Mouse (Mus musculus) hindbrain, embryonic 13.5 days (tissue): ENCODE results near the gene Dnajc1. TPM values are rescaled to one million over a fixed set of nuclear protein-coding genes. Genes with fewer than 3 reads are reported as not detected.

ENCODE experiments used
- ATAC-seq: fragments of 200-750 bp; cut with Nextera tagmentation; 2 replicates; pipeline ENCODE4 v1.8.0; 2017; ENCODE audit warnings: moderate TSS enrichment; ENCODE audit not compliant: low FRiP score
- H3K27ac ChIP-seq: fragments of 300-500 bp; sonication (generic); 2 replicates; pipeline ENCODE4 v1.5.1; 2015; ENCODE audit warnings: inconsistent platforms, mild to moderate bottlenecking, moderate library complexity
- H3K27me3 ChIP-seq: fragments of 300-500 bp; sonication (generic); 2 replicates; pipeline ENCODE4 v1.6.1; 2015; ENCODE audit warnings: mild to moderate bottlenecking, inconsistent platforms
- H3K36me3 ChIP-seq: fragments of 300-500 bp; sonication (generic); 2 replicates; pipeline ENCODE4 v1.6.1; 2015; ENCODE audit warnings: mild to moderate bottlenecking, inconsistent platforms
- H3K4me1 ChIP-seq: fragments of 300-500 bp; sonication (generic); replicated peaks from 2 replicates; pipeline ENCODE4 v1.6.1; 2015; ENCODE audit warnings: inconsistent platforms
- H3K4me2 ChIP-seq: fragments of 300-500 bp; sonication (generic); 2 replicates; pipeline ENCODE4 v1.6.1; 2015; ENCODE audit warnings: inconsistent platforms, mild to moderate bottlenecking, moderate library complexity
- H3K4me3 ChIP-seq: fragments of 300-500 bp; sonication (generic); 2 replicates; pipeline ENCODE4 v1.5.1; 2015; ENCODE audit warnings: mild to moderate bottlenecking, inconsistent platforms
- H3K9ac ChIP-seq: fragments of 300-500 bp; sonication (generic); 2 replicates; pipeline ENCODE4 v1.6.1; 2015; ENCODE audit warnings: mild to moderate bottlenecking, inconsistent platforms
- H3K9me3 ChIP-seq: fragments of 300-500 bp; sonication (generic); 2 replicates; pipeline ENCODE4 v1.6.1; 2016; ENCODE audit warnings: inconsistent platforms
- WGBS: fragments of 180-500 bp; shearing (Covaris S2); methylation state at CpG from one replicate; pipeline ENCODE4 v1.1.7; 2015; 5-methylcytosine and 5-hydroxymethylcytosine counted together
- polyA plus RNA-seq: library from polyadenylated mRNA; unstranded; fragments of >200 nt; fragmentation: Nextera tagmentation; extraction: Ambion mirVana; gene quantifications from 2 replicates; pipeline ENCODE4 v1.2.1, GENCODE M21; 2015

Gene Dnajc1
- polyA plus RNA-seq, 1 experiment from 2014 or later = 22.3 TPM

GRCm38 (mm10) chr2:18209211-18209823 is 183.3 kb downstream of the Dnajc1 start:
- Histone ChIP-seq H3K9ac (no peak overlapping the region), H3K27ac (no peak overlapping the region), H3K27me3 (no peaks in the 10 kb centered on the region), H3K4me1 (peaks cover 12% of the 10 kb centered on the region), H3K4me2 (no peak overlapping the region), H3K4me3 (no peak overlapping the region), H3K9me3 (no peaks in the 10 kb centered on the region), H3K36me3 (peaks cover 74% of the 10 kb centered on the region)
- 87% methylated on average over 7 of the region's 7 CpGs for WGBS
- no peak for ATAC-seq

DNA sequence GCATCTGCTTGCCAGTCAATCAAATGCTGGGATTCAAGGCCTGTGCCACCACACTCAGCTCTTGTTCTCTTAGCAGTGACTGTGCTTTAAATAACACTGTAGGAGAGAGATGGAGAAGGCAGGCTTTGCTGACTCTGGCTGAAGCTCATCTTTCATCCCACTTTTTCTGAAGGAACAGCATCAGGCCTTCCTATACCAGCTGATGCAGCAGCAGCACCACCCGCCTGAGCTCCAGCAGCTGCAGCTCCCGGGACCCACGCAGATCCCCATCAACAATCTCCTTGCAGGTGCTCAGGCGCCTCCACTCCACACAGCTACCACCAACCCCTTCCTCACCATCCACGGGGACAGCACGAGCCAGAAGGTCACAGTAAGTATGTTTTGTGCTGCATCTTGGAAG is 184.1 kb downstream of the Dnajc1 start:
- ATAC-seq = no peak; the same call in 1 of the 2 replicates
- Histone ChIP-seq H3K27ac (0 out of 2 replicates have a peak overlapping the region, but pooled peaks have one; percentile 46), H3K4me1 (peaks cover 12% of the 10 kb centered on the region), H3K4me2 (no peak overlapping the region), H3K9ac (no peak overlapping the region), H3K36me3 (peaks cover 73% of the 10 kb centered on the region), H3K9me3 (no peaks in the 10 kb centered on the region), H3K4me3 (no peak overlapping the region), H3K27me3 (no peaks in the 10 kb centered on the region)
- 88% methylated on average over 6 of the region's 6 CpGs for WGBS

DNA sequence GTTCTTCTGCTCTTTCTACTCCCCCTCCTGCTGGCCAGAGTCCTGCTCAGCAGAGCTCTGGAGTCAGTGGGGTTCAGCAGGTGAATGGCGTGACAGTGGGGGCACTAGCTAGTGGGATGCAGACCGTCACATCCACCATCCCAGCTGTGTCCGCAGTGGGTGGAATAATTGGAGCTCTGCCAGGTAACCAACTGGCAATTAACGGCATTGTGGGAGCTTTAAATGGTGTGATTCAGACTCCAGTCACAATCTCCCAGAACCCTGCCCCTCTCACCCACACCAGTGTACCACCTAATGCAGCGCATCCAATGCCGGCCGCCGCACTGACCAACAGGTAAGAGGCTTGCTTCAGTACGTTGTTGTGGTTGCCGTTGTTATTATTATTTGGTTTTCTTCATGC is 185.8 kb downstream of the Dnajc1 start:
- peak; percentile 62; the same call in 1 of the 2 replicates for ATAC-seq
- H3K9ac ChIP-seq = no peak overlapping the region
- WGBS = 63% methylated on average over 10 of the region's 10 CpGs
- H3K4me1 ChIP-seq = peaks cover 12% of the 10 kb centered on the region
- H3K36me3 ChIP-seq = peaks cover 67% of the 10 kb centered on the region
- no peaks in the 10 kb centered on the region for H3K27me3 ChIP-seq
- H3K27ac ChIP-seq = peak overlapping the region; percentile 44; the same call in 1 of the 2 replicates
- H3K4me3 ChIP-seq = no peak overlapping the region
- H3K9me3 ChIP-seq = no peaks in the 10 kb centered on the region
- no peak overlapping the region for H3K4me2 ChIP-seq

DNA sequence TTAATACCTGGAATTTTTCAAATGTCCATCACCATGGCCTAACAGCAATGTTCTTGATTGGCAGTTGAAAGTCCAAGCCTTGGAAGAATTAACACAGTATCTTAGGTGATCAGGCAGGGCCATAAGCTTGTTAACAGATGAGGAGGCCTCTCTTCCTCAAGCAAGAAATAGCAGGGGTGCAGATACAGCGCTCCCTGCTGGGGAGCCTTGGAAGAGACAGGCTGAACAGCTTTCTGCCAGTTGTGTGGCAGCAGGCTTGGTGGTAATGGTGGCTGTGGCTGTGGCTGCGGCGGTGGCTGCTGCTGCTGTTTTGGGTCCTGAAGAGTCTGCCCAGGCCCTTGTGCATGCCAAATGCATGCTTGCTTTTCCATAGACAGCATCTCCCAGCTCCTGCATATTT is 187.5 kb downstream of the Dnajc1 start:
- Histone ChIP-seq H3K27me3 (no peaks in the 10 kb centered on the region), H3K4me3 (no peak overlapping the region), H3K9me3 (no peaks in the 10 kb centered on the region), H3K9ac (no peak overlapping the region), H3K27ac (no peak overlapping the region), H3K36me3 (peaks cover 58% of the 10 kb centered on the region), H3K4me2 (no peak overlapping the region), H3K4me1 (peaks cover 12% of the 10 kb centered on the region)
- 76% methylated on average over 3 of the region's 3 CpGs for WGBS
- ATAC-seq = no peak

DNA sequence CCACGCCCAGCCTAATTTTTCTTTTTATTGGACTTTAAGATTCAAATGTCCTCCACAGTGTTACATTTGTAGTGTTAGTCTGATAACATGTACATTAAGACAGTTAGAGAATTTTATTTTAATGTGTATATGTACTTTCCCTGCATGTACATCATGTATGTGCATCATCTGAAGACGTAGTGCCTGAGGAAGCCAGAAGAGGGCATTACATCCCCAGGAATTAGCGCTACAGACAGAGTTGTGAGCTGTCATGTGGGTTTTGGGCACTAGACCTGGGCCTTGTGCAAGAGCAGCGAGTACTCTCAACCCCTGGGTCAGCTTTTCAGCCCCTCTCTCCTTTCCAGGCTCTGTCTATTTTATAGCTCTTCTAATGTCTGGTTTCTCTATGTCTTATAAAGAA is 189.7 kb downstream of the Dnajc1 start:
- no peaks in the 10 kb centered on the region for H3K27me3 ChIP-seq
- no peaks in the 10 kb centered on the region for H3K9me3 ChIP-seq
- no peak for ATAC-seq
- H3K27ac ChIP-seq = no peak overlapping the region
- no peak overlapping the region for H3K4me3 ChIP-seq
- no peak overlapping the region for H3K9ac ChIP-seq
- peaks cover 57% of the 10 kb centered on the region for H3K36me3 ChIP-seq
- H3K4me1 ChIP-seq = peaks cover 9% of the 10 kb centered on the region
- H3K4me2 ChIP-seq = no peak overlapping the region
- WGBS = 94% methylated on average over 4 of the region's 4 CpGs

DNA sequence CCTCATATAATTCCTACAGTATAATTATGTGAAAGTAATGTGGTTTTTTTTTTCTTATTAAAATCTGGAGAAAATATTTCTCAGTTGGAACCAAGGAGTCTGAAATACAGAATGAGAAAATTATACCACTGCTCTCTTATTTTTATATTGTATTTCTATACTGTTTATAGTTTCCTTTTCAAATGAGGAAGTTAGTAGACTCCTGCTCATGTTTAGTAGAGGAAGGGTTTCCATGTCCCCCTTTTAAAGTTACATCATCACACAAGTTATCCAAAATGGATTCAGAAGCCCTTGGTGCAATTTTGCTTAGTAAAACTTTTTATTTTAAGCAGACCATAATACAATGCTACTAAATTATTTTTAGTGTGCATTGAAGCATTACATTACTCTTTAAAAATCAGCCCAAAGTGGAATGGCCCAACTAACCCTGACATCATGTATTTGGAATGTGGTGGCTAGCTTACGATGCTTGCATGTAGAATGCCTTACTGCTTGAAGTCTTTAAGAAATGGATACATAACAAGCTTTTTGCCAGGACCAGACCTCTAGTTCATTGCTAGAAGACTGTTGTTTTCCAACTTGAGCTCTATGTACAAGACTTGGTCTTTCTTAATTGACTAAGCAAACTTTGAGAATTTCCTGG is 190.7 kb downstream of the Dnajc1 start:
- Histone ChIP-seq H3K27me3 (no peaks in the 10 kb centered on the region), H3K4me1 (peaks cover 4% of the 10 kb centered on the region), H3K9me3 (no peaks in the 10 kb centered on the region), H3K9ac (no peak overlapping the region), H3K4me3 (no peak overlapping the region), H3K36me3 (peaks cover 57% of the 10 kb centered on the region), H3K4me2 (no peak overlapping the region), H3K27ac (no peak overlapping the region)
- no peak for ATAC-seq
- WGBS = 97% methylated on average over 1 of the region's 1 CpGs

GRCm38 (mm10) chr2:18195691-18196396 is 196.8 kb downstream of the Dnajc1 start:
- no peaks in the 10 kb centered on the region for H3K9me3 ChIP-seq
- H3K27ac ChIP-seq = no peak overlapping the region
- H3K9ac ChIP-seq = no peak overlapping the region
- H3K4me3 ChIP-seq = no peak overlapping the region
- no peak overlapping the region for H3K4me2 ChIP-seq
- no peak for ATAC-seq
- H3K36me3 ChIP-seq = peaks cover 31% of the 10 kb centered on the region
- no peaks in the 10 kb centered on the region for H3K4me1 ChIP-seq
- 72% methylated on average over 3 of the region's 3 CpGs for WGBS
- no peaks in the 10 kb centered on the region for H3K27me3 ChIP-seq

- no peak for ATAC-seq
- WGBS = 83% methylated on average over 4 of the region's 4 CpGs
- Histone ChIP-seq H3K9me3 (no peaks in the 10 kb centered on the region), H3K27me3 (no peaks in the 10 kb centered on the region), H3K36me3 (peaks cover 33% of the 10 kb centered on the region), H3K4me3 (no peak overlapping the region), H3K4me2 (no peak overlapping the region), H3K4me1 (no peaks in the 10 kb centered on the region), H3K27ac (no peak overlapping the region), H3K9ac (no peak overlapping the region)
Measured at GRCm38 (mm10) chr2:18195285-18195684, 197.3 kb downstream of the Dnajc1 start.

GRCm38 (mm10) chr2:18188367-18188766 is 204.3 kb downstream of the Dnajc1 start:
- H3K4me1 ChIP-seq = no peaks in the 10 kb centered on the region
- no peaks in the 10 kb centered on the region for H3K9me3 ChIP-seq
- no peak overlapping the region for H3K4me3 ChIP-seq
- 95% methylated on average over 2 of the region's 2 CpGs for WGBS
- peaks cover 52% of the 10 kb centered on the region for H3K36me3 ChIP-seq
- ATAC-seq = no peak
- no peak overlapping the region for H3K27ac ChIP-seq
- no peak overlapping the region for H3K4me2 ChIP-seq
- H3K9ac ChIP-seq = no peak overlapping the region
- no peaks in the 10 kb centered on the region for H3K27me3 ChIP-seq

GRCm38 (mm10) chr2:18183079-18183478 is 209.6 kb downstream of the Dnajc1 start:
- Histone ChIP-seq H3K4me3 (no peak overlapping the region), H3K4me1 (no peaks in the 10 kb centered on the region), H3K27ac (no peak overlapping the region), H3K27me3 (no peaks in the 10 kb centered on the region), H3K4me2 (no peak overlapping the region), H3K36me3 (peaks cover 36% of the 10 kb centered on the region), H3K9me3 (no peaks in the 10 kb centered on the region), H3K9ac (no peak overlapping the region)
- no peak for ATAC-seq

DNA sequence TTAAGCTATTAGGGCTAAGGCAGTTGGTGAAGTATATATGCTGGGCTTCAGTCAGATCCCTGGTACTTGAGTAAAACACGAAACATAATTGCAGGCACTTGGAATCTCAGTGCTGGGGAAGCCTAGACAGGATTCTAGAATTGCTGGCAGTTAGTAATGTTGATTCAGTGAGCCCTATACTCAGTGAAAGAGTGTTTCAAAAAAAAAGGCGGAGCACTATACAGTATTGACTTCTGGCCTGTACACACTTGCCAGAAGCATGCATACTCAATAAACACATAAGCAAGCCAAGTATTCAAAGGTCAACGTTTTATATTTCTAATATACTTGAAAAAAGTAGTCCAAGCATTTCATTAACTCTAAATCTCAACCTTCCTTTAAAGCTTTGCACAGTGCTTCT is 211.0 kb downstream of the Dnajc1 start:
- ATAC-seq = no peak
- H3K4me1 ChIP-seq = no peaks in the 10 kb centered on the region
- H3K4me2 ChIP-seq = no peak overlapping the region
- H3K36me3 ChIP-seq = peaks cover 35% of the 10 kb centered on the region
- H3K4me3 ChIP-seq = no peak overlapping the region
- no peaks in the 10 kb centered on the region for H3K27me3 ChIP-seq
- H3K9me3 ChIP-seq = no peaks in the 10 kb centered on the region
- H3K27ac ChIP-seq = no peak overlapping the region
- no peak overlapping the region for H3K9ac ChIP-seq
- 94% methylated on average over 3 of the region's 3 CpGs for WGBS

- Histone ChIP-seq H3K9ac (no peak overlapping the region), H3K4me3 (no peak overlapping the region), H3K4me2 (no peak overlapping the region), H3K4me1 (no peaks in the 10 kb centered on the region), H3K36me3 (peaks cover 38% of the 10 kb centered on the region), H3K9me3 (no peaks in the 10 kb centered on the region), H3K27ac (no peak overlapping the region), H3K27me3 (no peaks in the 10 kb centered on the region)
- ATAC-seq = no peak
- 96% methylated on average over 5 of the region's 5 CpGs for WGBS
Measured at GRCm38 (mm10) chr2:18180323-18180722, 212.3 kb downstream of the Dnajc1 start.
